Mouse (Mus musculus) heart, postnatal 14 days (tissue): ENCODE results near the gene Cgas. TPM values are rescaled to one million over a fixed set of nuclear protein-coding genes. Genes with fewer than 3 reads are reported as not detected.

Experiments used
- DNase-seq, 2 experiments: peaks; one replicate each; pipeline ENCODE4 v3.0.0; 2021 to 2022
- intact Hi-C: fragments of 180-260 bp; cut with DNase I; formaldehyde crosslinking; loops from one replicate; pipeline ENCODE4 v1.15.1; 2025
- microRNA-seq, 2 experiments: library from miRNA; unstranded; fragments of <30 nt; microRNA quantifications; one replicate each; pipeline ENCODE4 v1.2.0; 2021 to 2022
- total RNA-seq, 2 experiments: library from RNA; stranded (reverse); gene quantifications; 2 replicates each; pipeline ENCODE4 v1.2.3; 2021

Cgas gene
- total RNA-seq, 2 experiments from 2014 or later, result 0.45 to 0.68 TPM

DNA sequence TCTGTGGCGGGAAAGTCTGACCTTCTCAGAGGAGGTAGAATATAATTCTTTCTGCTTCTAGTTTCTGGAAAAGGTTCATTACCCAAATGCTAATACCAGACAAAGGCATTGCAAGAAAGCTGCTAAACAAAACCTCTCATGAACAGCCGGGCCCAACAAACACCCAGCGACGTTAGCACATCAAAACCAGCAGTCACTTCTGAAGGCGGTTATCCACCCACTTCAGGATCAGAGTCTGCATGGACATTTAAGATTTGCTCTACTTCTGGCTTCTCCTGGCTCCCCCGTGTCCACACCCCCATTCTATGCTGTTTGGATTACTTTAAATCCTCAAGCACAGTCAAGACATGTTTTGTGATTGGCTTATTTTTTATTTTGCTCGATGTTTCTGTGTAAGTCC is 48.4 kb downstream of the Cgas start:
- DNase-seq, result no peak
- intact Hi-C loops, result no loop called here

DNA sequence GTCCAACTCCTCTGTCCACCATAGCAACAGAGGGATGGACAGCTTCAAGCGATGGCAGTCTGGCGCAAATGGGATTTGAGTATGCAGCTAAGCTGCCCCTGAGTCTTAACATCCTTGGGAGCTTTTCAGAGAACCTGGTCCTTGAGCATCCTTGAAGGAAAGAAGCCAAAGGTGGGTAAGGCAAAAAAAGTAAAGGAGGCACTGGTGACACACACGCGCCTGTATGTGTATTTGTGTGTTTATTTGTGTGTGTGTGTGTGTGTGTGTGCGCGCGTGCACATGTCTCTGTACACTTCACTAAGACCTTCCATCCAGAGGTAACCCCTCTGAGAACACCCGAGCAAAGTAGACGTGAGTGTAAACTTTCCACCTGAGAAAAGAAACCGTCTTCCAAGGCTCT is 49.3 kb downstream of the Cgas start:
- no peak for DNase-seq
- intact Hi-C loops, result no loop called here

DNA sequence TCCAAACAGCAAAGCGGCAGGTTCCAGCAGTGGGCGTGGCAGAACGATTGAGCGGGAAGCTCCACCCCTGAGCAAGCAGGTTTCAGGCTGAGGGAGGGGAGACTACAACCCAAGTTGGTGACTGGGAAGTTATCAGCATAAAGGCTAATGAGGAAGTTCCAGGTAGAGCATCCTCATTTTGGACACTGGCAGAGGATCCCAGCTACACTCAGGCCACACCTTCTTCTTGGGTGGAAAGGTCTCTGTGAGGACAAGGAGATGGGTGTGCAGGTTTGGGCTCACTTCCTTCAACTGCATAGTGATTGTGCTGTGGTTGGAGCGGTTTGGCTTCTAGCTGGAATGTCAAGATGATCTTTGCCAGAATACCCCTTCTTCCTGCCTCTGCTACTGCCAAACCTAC is 53.1 kb downstream of the Cgas start:
- intact Hi-C loops, result no loop called here
- DNase-seq, result no peak

DNA sequence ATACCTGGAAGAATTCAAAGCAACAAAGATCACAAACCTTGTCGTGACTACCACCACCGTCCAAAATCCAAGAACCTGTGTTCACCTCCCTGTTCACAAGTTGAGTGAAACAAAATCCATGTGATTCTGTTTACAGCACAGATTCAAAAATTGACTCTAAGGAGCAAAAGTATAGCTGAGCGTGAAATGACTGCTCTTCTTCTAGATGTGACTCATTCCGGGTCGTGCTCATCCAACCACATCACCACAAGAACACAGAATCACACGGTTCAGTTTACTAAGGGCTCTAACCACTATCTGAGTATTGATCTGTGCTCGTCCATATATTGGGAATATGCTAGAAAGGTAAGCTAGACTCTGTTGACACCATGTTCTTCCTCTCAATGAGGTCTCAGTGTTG is 56.1 kb downstream of the Cgas start:
- intact Hi-C loops, result no loop called here
- DNase-seq, result no peak

DNA sequence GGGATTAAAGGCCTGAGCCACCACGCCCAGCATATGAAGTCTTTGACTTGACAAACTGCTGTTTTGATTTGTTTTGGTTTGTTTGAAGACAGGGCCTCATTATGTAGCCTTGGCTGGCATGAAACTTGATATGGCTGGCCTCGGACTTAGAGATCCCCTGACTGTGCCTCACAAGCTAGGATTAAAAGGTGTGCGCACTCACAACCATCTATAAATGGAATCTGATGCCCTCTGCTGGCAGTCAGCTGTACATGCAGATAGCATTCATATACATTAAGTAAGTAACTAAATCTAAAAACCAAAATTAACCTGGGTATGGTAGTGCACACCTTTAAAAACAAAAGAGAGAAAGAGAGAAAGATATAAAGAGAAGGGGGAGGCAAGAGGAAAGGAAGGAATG is 57.1 kb downstream of the Cgas start:
- DNase-seq, result no peak
- intact Hi-C loops, result no loop called here

Small RNA genes within 50 kb of the gene (microRNA-seq; reads per million reads assigned to microRNA genes)
- 0 reads per million in 2 experiments for gene Gm26377

Other genes starting within 250 kb of the Cgas start
- gene Gsta1, start 212.6 kb downstream of the Cgas start, total RNA-seq, result under 1 TPM in 1 of 2 experiments, not detected in 1; 0.55 TPM
- not detected for gene Gm3776, start 186.1 kb downstream of the Cgas start, total RNA-seq
- gene Gm10639, start 153.3 kb downstream of the Cgas start, total RNA-seq, result not detected
- not detected for gene Omt2a, start 128.4 kb downstream of the Cgas start, total RNA-seq
- gene Omt2b, start 115.6 kb downstream of the Cgas start, total RNA-seq, result not detected
- not detected for gene Gsta2, start 87.4 kb downstream of the Cgas start, total RNA-seq
- gene Dppa5a, start 75.1 kb downstream of the Cgas start, total RNA-seq, result not detected
- not detected for gene Ooep, start 64.5 kb downstream of the Cgas start, total RNA-seq
- not detected for gene Ddx43, start 47.5 kb downstream of the Cgas start, total RNA-seq
- 10 to 100 TPM; 20.6 to 23.5 TPM for gene Mto1, start 5.0 kb upstream of the Cgas start, total RNA-seq
- gene Gm17324, start 5.5 kb upstream of the Cgas start, total RNA-seq, result not detected
- 1,000 to 10,000 TPM; 1,986 to 2,287 TPM for gene Eef1a1, start 45.9 kb upstream of the Cgas start, total RNA-seq
- 1 to 10 TPM; 5.7 to 6.9 TPM for gene Slc17a5, start 144.8 kb upstream of the Cgas start, total RNA-seq
- gene Cd109, start 172.3 kb upstream of the Cgas start, total RNA-seq, result 1 to 10 TPM; 7.0 to 7.1 TPM